In the genomic region with DNA sequence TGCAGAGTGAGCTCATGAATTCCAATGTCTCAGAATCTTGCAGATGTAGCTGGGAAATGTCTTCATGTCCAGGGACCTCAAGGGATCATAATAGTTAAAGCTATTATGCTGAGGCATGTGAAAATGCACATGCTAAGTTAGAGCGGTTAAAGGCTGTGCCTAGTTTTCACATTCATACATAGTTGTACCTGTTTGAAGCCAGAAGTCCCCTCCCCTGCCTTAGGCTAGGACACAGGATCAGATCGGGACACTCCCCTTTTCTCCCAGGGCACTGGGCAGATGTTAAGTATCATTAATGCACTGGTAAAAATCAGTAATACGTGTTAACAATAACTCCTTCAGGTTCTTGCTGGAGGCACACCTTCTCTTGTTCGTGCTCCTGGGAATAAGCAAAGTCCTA, we compare ENCODE assay signal across 8 mouse cellular contexts. TPM values are rescaled to one million over a fixed set of nuclear protein-coding genes. Genes with fewer than 3 reads are reported as not detected.
DNase-seq lines count a peak whose midpoint lies in the region; ATAC-seq and TF ChIP-seq lines count a peak whose summit lies in the region.

No protein-coding gene starts in this region.

- intact Hi-C loops in left cerebral cortex, postnatal 4 days (cut with DNase I) = loop anchor here (10.0 kb wide), 1 partner anchor 352 kb away; no protein-coding TSS in a partner anchor

- no peaks in the 10 kb centered on the region for H3K4me1 ChIP-seq in liver, embryonic 11.5 days (replicated peaks; ENCODE audit: control insufficient read depth, insufficient read depth, low read length)
- H3K4me1 ChIP-seq in stomach, postnatal 0 days (replicated peaks; ENCODE audit: control insufficient read depth, insufficient read depth) = no peaks in the 10 kb centered on the region

- DNase-seq in cerebellum, postnatal 36 days = no peak
- DNase-seq in retina, embryonic 14.5 days (ENCODE audit: low spot score) = peak; percentile 9
- DNase-seq in retina, postnatal 1 day = no peak
- no peak for DNase-seq in liver, embryonic 11.5 days (ENCODE audit: low spot score)
- peak; percentile 22 for DNase-seq in stomach, postnatal 0 days (ENCODE audit: low spot score)
- no peak for DNase-seq in B cell, adult 2 months
- DNase-seq in left cerebral cortex, postnatal 4 days = no peak

- H3K4me2 ChIP-seq in liver, embryonic 11.5 days = peak overlapping the region; percentile 69
- H3K4me2 ChIP-seq in stomach, postnatal 0 days (replicated peaks; ENCODE audit: low read depth) = peak overlapping the region; percentile 63

- no peaks in the 10 kb centered on the region for H3K9me3 ChIP-seq in liver, embryonic 11.5 days (ENCODE audit: control insufficient read depth, low read length)
- H3K9me3 ChIP-seq in stomach, postnatal 0 days (ENCODE audit: control insufficient read depth, low read length) = no peaks in the 10 kb centered on the region

- no peak overlapping the region for H3K27ac ChIP-seq in liver, embryonic 11.5 days (ENCODE audit: low read depth, low read length)
- no peak overlapping the region; the same call in 1 of the 2 replicates for H3K27ac ChIP-seq in stomach, postnatal 0 days (replicated peaks)

- 0 out of 2 replicates have a peak, but pooled peaks have one; percentile 17 for ATAC-seq in cerebellum, adult (ENCODE audit: insufficient number of reproducible peaks, low FRiP score, low TSS enrichment)
- ATAC-seq in liver, embryonic 11.5 days (replicated peaks; ENCODE audit: low FRiP score) = no peak
- 0 out of 2 replicates have a peak, but pooled peaks have one; percentile 24 for ATAC-seq in stomach, postnatal 0 days (ENCODE audit: low FRiP score, low TSS enrichment)

- H3K4me3 ChIP-seq in liver, embryonic 11.5 days (ENCODE audit: low read depth, low read length) = peak overlapping the region; percentile 34; the same call in 1 of the 2 replicates
- H3K4me3 ChIP-seq in stomach, postnatal 0 days (ENCODE audit: low read depth, low read length) = peak overlapping the region; percentile 35

- H3K36me3 ChIP-seq in liver, embryonic 11.5 days (ENCODE audit: control insufficient read depth, insufficient read depth, low read length) = no peaks in the 10 kb centered on the region
- no peaks in the 10 kb centered on the region for H3K36me3 ChIP-seq in stomach, postnatal 0 days (ENCODE audit: control insufficient read depth, insufficient read depth, low read length)

- H3K9ac ChIP-seq in liver, embryonic 11.5 days (ENCODE audit: low read depth, low read length) = peak overlapping the region; percentile 40; the same call in 1 of the 2 replicates
- H3K9ac ChIP-seq in stomach, postnatal 0 days (ENCODE audit: low read length) = peak overlapping the region; percentile 19; the same call in 1 of the 2 replicates

- no peak for TF ChIP-seq CTCF in stomach, postnatal 0 days (IDR thresholded peaks at IDR 0.05; ENCODE audit: low read depth)

- no peak for TF ChIP-seq EP300 in stomach, postnatal 0 days (optimal IDR thresholded peaks at IDR 0.05)

- WGBS in liver, embryonic 11.5 days = 72% methylated on average over 4 of the region's 4 CpGs
- 41% methylated on average over 4 of the region's 4 CpGs for WGBS in stomach, postnatal 0 days

- no peaks in the 10 kb centered on the region for H3K27me3 ChIP-seq in liver, embryonic 11.5 days (replicated peaks; ENCODE audit: control insufficient read depth, insufficient read depth, low read length)
- no peaks in the 10 kb centered on the region for H3K27me3 ChIP-seq in stomach, postnatal 0 days (ENCODE audit: control insufficient read depth, insufficient read depth, low read length)

RNA-seq across cellular contexts. Expression of a gene that starts 51.6 kb away (rescaled TPM):
- polyA plus RNA-seq in liver, embryonic 11.5 days (2014; fragmentation: Nextera tagmentation; extraction: Ambion mirVana) = 6.8 and 8.0 TPM in 2 replicates
- polyA plus RNA-seq in stomach, postnatal 0 days (2015; fragmentation: Nextera tagmentation; extraction: Ambion mirVana) = 9.9 and 10.9 TPM in 2 replicates
- 10 to 100 TPM; 13.4 to 13.7 TPM for total RNA-seq in left cerebral cortex, postnatal 4 days (2021)

Comparison
In these comparisons a context has a peak if more than half of its experiments do, and no peak if none do; other contexts are left out.
1. DNase-seq: peak in retina, embryonic 14.5 days (single experiment) and stomach, postnatal 0 days (single experiment); none in cerebellum, postnatal 36 days (0 of 2), retina, postnatal 1 day (single experiment), liver, embryonic 11.5 days (single experiment), B cell, adult 2 months (0 of 2) and left cerebral cortex, postnatal 4 days (single experiment).